Mouse (Mus musculus) layer of hippocampus, postnatal 36 days (tissue): ENCODE results near the gene Fancc. TPM values are rescaled to one million over a fixed set of nuclear protein-coding genes. Genes with fewer than 3 reads are reported as not detected.
A peak's percentile ranks its signal among the peaks of the same experiment; 100 is the strongest.
"Not testable (repeated sequence)": the region's sequence is repeated elsewhere in the genome, so short reads cannot be mapped to it uniquely, and the experiment has no call there.

Experiments
- DNase-seq, 2 experiments: peaks; one replicate each; pipeline ENCODE4 v3.0.0; 2022
- total RNA-seq, 2 experiments: library from RNA; stranded (reverse); gene quantifications; 2 replicates each; pipeline ENCODE4 v1.2.3; 2021

The Fancc gene
- total RNA-seq, 2 experiments from 2014 or later, result 5.8 to 5.9 TPM

DNA sequence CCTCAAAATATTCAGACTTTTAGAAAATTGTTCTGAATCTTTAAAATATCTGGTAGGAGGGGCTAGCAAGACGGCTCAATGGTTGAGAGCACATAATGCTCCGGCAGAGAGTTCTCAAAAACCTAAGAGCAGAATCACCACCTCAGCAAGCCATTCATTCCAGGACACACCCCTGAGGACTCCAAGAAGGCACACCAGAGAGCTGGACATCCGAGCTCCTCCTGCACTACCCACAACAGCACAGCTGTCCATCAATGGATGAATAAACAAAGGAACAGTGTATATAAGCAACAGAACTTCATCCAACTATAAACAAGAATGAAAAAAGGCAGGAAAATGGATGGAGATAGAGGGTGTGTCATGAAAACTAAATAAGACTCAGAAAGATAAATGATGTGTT is 80.3 kb downstream of the Fancc start:
- DNase-seq, result no peak

GRCm38 (mm10) chr13:63412662-63413061 is 84.4 kb downstream of the Fancc start:
- DNase-seq, result no peak

DNA sequence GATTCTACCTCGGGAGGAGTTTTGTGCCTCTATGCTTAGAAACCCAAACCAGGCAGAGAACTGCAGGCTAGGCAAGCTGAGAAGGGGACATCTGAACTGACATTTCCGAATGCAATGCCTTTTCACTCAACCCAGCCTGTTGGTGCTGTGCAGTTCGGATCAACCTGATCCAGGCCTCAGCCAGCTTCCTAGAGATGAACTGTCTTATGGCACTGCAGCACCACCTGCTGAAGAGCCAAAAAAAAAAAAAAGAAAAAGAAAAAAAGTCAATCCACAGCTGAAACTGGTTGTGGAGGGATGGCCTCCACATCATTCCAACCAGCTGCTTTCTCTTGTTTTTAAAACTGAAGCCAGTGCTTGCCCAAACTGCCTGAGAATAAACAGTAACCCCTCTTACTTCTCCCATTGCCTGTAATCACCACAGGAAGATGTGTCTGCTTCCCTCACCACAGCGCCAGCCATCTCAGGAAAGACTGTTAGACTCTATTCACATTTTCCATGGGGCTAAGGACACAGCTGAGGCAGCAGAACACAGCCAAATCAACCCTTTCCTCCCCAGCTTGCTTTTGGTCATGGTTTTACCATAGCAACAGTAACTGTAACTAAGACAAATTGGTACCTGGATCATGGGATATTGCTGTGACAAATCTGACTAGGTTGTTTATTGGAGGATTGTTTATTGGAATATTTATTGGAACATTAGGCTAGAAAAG is 85.6 kb downstream of the Fancc start:
- no peak for DNase-seq

DNA sequence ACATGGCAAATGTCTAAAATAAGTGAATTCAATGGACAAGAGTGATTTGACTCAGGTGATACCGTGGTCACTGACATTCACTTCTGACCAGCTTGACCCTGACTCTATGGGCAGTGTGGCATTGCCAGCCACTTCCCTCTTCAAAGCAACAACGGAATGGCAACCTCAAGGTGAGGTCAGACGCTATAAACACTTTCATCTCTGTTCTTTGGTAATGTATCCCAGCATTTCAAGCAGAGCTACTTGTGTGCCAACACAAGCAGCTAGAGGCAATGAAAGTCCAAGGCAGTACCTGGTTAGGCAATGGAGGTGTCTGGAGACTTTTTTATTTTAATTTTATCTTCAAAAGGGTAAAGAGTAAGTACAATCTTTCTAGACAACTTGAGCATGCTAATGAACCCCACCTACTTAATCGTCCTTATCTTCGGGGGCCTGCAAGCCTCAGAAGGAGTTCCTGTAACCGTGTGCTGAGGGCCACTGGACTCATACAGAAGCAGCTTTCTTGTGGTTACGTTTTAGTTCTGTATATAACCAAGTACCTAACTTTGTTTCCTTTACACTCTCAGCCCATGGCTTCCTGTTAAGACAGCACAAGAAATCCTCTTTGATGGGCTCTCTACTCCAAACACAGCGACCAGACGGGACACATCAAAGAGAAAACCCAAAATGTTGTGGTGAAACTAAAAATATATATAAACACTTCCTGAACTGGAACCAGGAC is 86.3 kb downstream of the Fancc start:
- no peak for DNase-seq

DNA sequence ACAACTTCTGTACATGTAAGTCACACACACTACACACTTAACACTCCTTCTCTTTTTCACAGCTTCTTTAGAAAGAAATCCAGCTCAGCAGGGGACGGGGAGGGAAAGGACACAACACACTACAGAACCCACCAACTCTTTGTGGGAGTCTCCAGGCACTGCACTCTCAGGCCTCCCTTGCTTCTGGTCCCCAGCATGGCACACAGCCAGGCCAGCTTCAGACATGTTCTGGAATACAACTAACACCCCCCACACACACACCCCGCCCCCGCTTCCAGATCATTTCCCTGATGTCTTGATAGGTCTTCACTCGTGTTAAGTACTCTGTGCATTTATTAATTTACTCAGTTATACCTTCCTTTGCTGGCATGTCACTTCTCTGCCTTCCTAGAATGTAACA is 91.9 kb downstream of the Fancc start:
- DNase-seq, result no peak

GRCm38 (mm10) chr13:63404657-63405056 is 92.4 kb downstream of the Fancc start:
- DNase-seq, result no peak

- DNase-seq, result no peak
These were observed 94.3 kb downstream of the Fancc start for GRCm38 (mm10) chr13:63402823-63403222.

DNA sequence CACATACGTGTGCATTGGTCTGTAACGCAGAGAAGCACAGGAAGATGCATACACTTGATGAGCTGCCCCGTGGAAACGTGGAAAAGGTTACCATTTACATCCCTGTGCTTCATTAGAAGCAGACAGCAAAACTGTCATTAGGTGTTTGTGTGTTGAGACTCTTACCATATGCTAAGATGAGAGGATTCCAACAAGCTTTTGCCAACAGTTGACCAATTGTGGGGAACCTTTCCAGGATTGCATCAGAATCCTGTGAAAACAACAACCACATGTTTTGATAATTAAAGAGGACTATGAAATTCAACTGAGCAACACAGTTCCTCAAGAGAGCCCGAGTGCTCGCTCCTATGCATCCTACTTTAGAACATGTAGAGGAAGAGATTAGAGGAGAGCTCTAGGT is 97.0 kb downstream of the Fancc start:
- no peak for DNase-seq

DNA sequence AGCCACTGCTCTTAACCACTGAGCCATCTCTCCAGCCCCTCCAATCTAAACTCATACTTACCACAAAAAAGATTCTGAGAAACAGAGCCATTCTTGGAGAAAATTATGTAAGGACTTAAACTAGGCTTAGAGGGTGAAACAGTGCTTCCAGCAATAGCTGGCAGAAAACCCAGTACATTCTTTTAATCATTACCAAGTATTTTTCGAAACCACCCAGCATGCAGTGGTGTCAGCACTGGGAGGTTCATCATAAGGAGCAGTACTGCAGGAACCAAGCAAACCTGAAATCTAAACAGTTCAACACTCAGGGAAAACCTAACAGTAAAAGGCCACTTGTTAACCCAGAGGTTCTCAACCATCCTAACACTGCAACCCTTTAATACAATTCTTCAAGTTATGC is 99.7 kb downstream of the Fancc start:
- no peak for DNase-seq

DNA sequence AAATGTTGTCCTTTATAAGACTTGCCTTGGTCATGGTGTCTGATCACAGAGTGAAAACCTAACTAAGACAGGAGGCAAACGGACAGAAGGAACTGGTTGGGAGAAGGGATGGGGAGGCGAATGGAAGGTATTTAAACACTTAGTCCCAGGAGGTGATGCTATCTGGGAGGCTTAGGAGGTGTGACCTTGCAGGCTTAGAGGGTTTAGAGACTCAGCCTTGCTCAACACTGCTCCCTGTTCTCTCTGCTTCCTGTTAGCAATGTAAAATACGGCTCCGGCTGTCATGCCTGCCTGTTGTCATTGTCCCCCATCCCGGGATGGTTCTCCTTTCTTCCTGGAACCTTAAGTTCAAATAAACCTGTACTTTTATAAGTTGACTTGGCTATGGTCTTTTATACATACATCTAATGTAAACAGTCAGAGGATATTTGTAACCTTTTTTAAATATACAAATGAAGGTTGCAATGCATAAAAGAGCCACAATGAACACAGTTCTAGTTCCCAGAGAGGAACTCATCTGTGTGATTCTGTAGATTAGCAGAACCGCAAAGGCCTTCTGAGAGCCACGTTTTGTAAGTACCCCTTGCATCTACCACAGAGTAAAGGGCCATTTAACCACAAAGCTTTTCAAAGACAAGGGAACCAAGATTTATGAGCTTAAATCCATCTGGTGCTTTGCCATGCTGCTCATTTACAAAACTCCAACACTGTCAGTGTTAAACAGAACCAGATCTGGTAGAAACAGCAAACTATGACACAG is 102.6 kb downstream of the Fancc start:
- no peak for DNase-seq

GRCm38 (mm10) chr13:63385234-63385633 is 111.8 kb downstream of the Fancc start:
- no peak for DNase-seq

GRCm38 (mm10) chr13:63384775-63385174 is 112.3 kb downstream of the Fancc start:
- DNase-seq, result no peak

DNA sequence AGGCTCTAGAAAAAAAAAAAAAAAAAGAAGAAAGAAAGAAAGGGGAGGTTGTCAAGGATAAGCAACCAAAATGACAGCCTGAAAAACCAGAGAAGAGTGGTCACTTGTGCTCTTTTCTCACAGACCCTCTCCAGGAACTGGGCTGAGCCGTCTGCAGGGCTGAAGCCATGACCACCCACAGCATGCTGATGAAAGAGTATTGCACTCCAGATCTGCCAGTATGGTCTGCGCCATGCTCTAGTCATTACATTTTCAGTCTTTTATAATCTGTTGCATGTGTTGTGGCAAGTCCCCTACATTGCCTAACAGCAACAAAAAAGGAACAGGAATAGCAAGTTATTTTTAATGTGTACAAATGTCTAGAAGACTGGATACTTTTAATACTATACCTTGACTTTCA is 114.9 kb downstream of the Fancc start:
- no peak for DNase-seq

- no peak for DNase-seq
These were observed 123.5 kb downstream of the Fancc start for GRCm38 (mm10) chr13:63373460-63374166.

GRCm38 (mm10) chr13:63361755-63362154 is 135.3 kb downstream of the Fancc start:
- no peak for DNase-seq

DNA sequence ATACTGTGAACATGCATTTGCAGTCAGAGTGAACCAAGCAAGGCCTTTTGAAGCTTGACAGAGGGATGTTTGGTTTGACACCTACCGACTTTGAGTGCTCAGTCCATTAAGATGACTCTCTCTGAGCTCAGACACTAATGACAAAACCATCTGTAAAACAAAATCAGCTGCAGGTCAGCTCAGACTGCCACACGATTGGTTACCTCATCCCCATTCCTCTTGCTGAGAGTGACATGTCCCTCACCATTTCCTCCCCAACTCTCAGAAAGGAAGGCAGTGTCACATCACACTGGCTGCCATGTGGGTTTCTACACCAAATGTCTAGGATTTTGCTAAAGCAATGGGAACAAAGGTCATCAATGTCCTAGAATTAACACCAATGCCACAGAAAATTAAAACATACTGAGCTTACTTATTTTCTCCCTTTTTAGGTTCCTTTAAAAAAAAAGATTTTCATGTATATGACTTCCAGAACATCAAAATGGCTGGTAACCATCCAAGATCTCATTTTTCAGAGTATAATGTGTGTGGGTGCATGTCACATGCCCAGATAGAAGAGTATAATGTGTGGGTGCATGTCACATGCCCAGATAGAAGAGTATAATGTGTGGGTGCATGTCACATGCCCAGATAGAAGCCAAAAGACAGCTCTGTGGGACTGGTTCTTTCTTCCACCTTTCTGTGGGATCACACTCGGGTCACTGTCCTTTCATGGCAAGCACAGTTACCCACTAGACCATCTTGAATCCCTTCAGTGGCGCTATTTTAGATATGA is 136.8 kb downstream of the Fancc start:
- DNase-seq, result no peak

- no peak for DNase-seq
These were observed 137.7 kb downstream of the Fancc start for GRCm38 (mm10) chr13:63359393-63359792.

DNA sequence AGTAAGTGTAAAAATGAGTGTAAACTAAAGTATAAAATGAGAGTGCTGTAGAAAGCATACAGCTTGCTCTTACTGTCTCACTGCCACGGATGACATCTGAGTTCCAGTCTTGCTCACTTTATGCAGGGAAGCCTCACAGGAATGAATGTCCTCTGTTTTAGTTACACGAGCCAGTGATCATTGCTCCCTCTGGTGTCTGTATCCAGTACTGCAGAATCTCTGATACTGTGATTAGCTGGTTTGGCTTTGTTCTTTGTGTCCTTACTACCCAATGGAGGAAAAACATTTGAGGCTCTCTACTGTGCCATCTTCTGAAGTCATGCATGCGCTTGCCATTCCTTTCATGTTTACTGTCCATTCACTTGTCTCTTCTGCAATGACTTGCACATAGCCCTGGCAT is 140.5 kb downstream of the Fancc start:
- DNase-seq, result peak; percentile 17 to 68

GRCm38 (mm10) chr13:63356101-63356500 is 141.0 kb downstream of the Fancc start:
- no peak for DNase-seq

DNA sequence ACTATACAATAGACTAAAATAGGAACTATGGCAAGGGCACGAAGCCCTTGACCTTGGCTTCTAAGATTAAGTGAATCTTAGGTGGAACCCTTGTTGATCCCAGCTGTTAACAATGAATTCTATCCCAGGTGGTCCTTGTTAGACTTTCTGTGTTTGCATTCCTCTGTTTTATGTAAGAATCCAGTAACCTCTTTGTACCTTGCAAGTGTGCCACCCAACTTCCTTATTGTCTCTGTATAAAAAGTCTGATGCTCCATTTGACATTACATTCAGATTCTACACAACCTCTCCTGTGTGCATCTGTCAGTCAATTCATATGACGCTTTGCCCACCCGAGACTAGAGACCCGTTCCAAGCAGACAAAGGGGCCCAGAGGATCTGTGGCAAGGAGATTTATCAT is 143.8 kb downstream of the Fancc start:
- DNase-seq, result not testable (repeated sequence)

DNA sequence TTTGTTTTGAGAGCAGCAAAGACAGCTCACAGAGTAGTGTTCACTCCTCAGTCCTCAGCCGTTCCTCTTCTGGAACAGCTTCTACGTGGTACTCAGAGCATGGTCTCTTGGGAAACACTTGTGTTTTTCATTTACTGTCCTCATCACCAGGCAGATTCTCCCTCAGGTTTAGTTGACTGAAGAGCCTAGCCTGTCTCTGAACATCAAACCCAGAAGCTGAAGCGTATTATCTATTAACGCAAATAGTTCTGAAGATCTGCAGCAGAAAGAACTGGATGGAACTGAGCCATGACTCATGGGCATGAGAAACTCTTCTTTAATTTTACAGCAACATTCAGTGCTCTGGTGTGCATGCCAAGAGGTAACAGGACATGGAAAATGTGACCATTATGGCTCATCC is 147.0 kb downstream of the Fancc start:
- no peak for DNase-seq

DNA sequence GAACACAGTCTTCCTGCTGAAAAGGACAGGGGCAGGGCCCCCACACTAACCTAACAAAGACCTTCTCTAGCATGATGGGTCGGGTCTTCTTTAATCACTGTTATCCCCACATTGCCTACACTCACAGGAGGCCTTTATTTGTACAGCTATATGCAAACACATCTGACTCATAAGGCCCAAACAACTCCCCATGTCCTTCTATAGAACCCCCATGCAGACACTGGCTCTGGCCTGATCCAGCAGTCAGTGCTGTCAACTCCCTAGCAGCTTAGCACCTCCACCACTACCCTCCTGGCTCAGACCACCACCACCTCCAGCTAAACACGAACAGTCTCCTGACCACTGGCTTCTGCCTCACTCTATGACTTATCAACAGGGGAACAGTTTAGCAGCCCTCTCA is 149.4 kb downstream of the Fancc start:
- DNase-seq, result no peak
